Mouse (Mus musculus) stomach, postnatal 0 days (tissue): ENCODE results near the gene Mon2.

ENCODE experiments used
- CTCF ChIP-seq: IDR thresholded peaks from 2 replicates; pipeline ENCODE4 v1.5.1; 2016; ENCODE audit warnings: antibody characterized with exemption, low read depth, mild to moderate bottlenecking, moderate library complexity
- EP300 ChIP-seq: optimal IDR thresholded peaks from 2 replicates; pipeline ENCODE3; 2016; ENCODE audit warnings: antibody characterized with exemption

- TF ChIP-seq CTCF (no peak), EP300 (no peak)
Observed at GRCm38 (mm10) chr10:123071997-123072396, 4.3 kb downstream of the Mon2 start.
